Mouse (Mus musculus): ENCODE measurements around the gene Lrrc27.

GRCm38 (mm10) chr7:139273397-139273719 is 60.6 kb downstream of the Lrrc27 start:
- TF ChIP-seq TAL1 (IDR thresholded peaks at IDR 0.05; ENCODE audit: low read length) (no peak), GATA1 (IDR thresholded peaks at IDR 0.05; ENCODE audit: low read length) (no peak)

All from erythroblast, embryonic 14.5 days (primary cell).